Mouse (Mus musculus): ENCODE data around the gene Nanog. TPM values are rescaled to one million over a fixed set of nuclear protein-coding genes. Genes with fewer than 3 reads are reported as not detected.

Gene Nanog
- polyA plus RNA-seq, 1 experiment from 2014 or later = 0.17 TPM

Other genes starting within 250 kb of the Nanog start
- gene Rimklb, start 208.7 kb upstream of the Nanog start, polyA plus RNA-seq (2015; fragmentation: Nextera tagmentation; extraction: Ambion mirVana) = 9.3 and 11.6 TPM in 2 replicates
- gene Mfap5, start 201.6 kb upstream of the Nanog start, polyA plus RNA-seq (2015; fragmentation: Nextera tagmentation; extraction: Ambion mirVana) = 63.6 and 80.5 TPM in 2 replicates
- 0.18 and 0.19 TPM in 2 replicates for gene Aicda, start 153.7 kb upstream of the Nanog start, polyA plus RNA-seq (2015; fragmentation: Nextera tagmentation; extraction: Ambion mirVana)
- gene Apobec1, start 105.0 kb upstream of the Nanog start, polyA plus RNA-seq (2015; fragmentation: Nextera tagmentation; extraction: Ambion mirVana) = 4.0 and 4.5 TPM in 2 replicates
- gene Gdf3, start 97.4 kb upstream of the Nanog start, polyA plus RNA-seq (2015; fragmentation: Nextera tagmentation; extraction: Ambion mirVana) = 0.24 and 0.27 TPM in 2 replicates
- not detected in 2 replicates for gene Dppa3, start 81.1 kb upstream of the Nanog start, polyA plus RNA-seq (2015; fragmentation: Nextera tagmentation; extraction: Ambion mirVana)
- 91.6 and 100 TPM in 2 replicates for gene Slc2a3, start 94.2 kb downstream of the Nanog start, polyA plus RNA-seq (2015; fragmentation: Nextera tagmentation; extraction: Ambion mirVana)
- gene Foxj2, start 112.4 kb downstream of the Nanog start, polyA plus RNA-seq (2015; fragmentation: Nextera tagmentation; extraction: Ambion mirVana) = 6.7 and 7.1 TPM in 2 replicates
- gene C3ar1, start 148.7 kb downstream of the Nanog start, polyA plus RNA-seq (2015; fragmentation: Nextera tagmentation; extraction: Ambion mirVana) = 3.9 and 4.6 TPM in 2 replicates
- 59.4 and 61.7 TPM in 2 replicates for gene Necap1, start 167.0 kb downstream of the Nanog start, polyA plus RNA-seq (2015; fragmentation: Nextera tagmentation; extraction: Ambion mirVana)
- 4.4 and 7.3 TPM in 2 replicates for gene Clec4a1, start 214.4 kb downstream of the Nanog start, polyA plus RNA-seq (2015; fragmentation: Nextera tagmentation; extraction: Ambion mirVana)
- gene Clec4a3, start 245.0 kb downstream of the Nanog start, polyA plus RNA-seq (2015; fragmentation: Nextera tagmentation; extraction: Ambion mirVana) = 4.9 and 5.4 TPM in 2 replicates